Mouse (Mus musculus): ENCODE measurements around the gene Plcl1.

- no peak for TF ChIP-seq CTCF (IDR thresholded peaks at IDR 0.05; ENCODE audit: extremely low read depth, insufficient read length, insufficient replicate concordance, low read depth, low read length)
- no peak for TF ChIP-seq POLR2A (IDR thresholded peaks at IDR 0.05; ENCODE audit: low read depth, low read length)
Measured at GRCm38 (mm10) chr1:55668622-55669237, 263.0 kb downstream of the Plcl1 start.

Data from small intestine, adult 2 months (tissue).